Mouse (Mus musculus) urinary bladder, adult 2 months (tissue): ENCODE results near the gene Fat2. TPM values are rescaled to one million over a fixed set of nuclear protein-coding genes. Genes with fewer than 3 reads are reported as not detected.

Experiments used
- polyA plus RNA-seq: library from polyadenylated mRNA; depleted of rRNA; stranded (reverse); fragments of >200 nt; gene quantifications from 2 replicates; pipeline ENCODE4 v1.2.3, GENCODE M21; 2012; rRNA removed

Gene Fat2
- polyA plus RNA-seq, 1 experiment = 8.9 TPM

Other genes with a start within 250 kb of the Fat2 start
- 47.0 and 62.2 TPM in 2 replicates for gene Gm2a, start 238.4 kb downstream of the Fat2 start, polyA plus RNA-seq
- gene Slc36a3, start 184.9 kb downstream of the Fat2 start, polyA plus RNA-seq = 0.06 TPM in 1 of 2 replicates, not detected in the other
- 3.1 and 4.5 TPM in 2 replicates for gene Slc36a2, start 151.5 kb downstream of the Fat2 start, polyA plus RNA-seq
- 14.0 and 17.3 TPM in 2 replicates for gene Slc36a1, start 132.2 kb downstream of the Fat2 start, polyA plus RNA-seq
- 3,106 and 3,504 TPM in 2 replicates for gene Sparc, start 86.6 kb upstream of the Fat2 start, polyA plus RNA-seq
- gene Atox1, start 124.7 kb upstream of the Fat2 start, polyA plus RNA-seq = 382 and 536 TPM in 2 replicates
- gene G3bp1, start 133.1 kb upstream of the Fat2 start, polyA plus RNA-seq = 41.6 and 41.8 TPM in 2 replicates